Mouse (Mus musculus) embryonic facial prominence, embryonic 10.5 days (tissue): ENCODE results near the gene Olfr1357. TPM values are rescaled to one million over a fixed set of nuclear protein-coding genes. Genes with fewer than 3 reads are reported as not detected.

Experiments used
- DNase-seq: peaks from one replicate; pipeline ENCODE4 v3.0.0-alpha.2; 2017; ENCODE audit warnings: low spot score
- H3K27ac ChIP-seq: fragments of 300-500 bp; sonication (generic); replicated peaks from 2 replicates; pipeline ENCODE4 v1.5.1; 2016; ENCODE audit warnings: mild to moderate bottlenecking
- H3K27me3 ChIP-seq: fragments of 300-500 bp; sonication (generic); replicated peaks from 2 replicates; pipeline ENCODE4 v1.6.1; 2016; ENCODE audit warnings: low read depth, mild to moderate bottlenecking; ENCODE audit not compliant: poor library complexity, severe bottlenecking
- H3K36me3 ChIP-seq: fragments of 300-500 bp; sonication (generic); replicated peaks from 2 replicates; pipeline ENCODE4 v1.6.1; 2016; ENCODE audit warnings: mild to moderate bottlenecking, moderate library complexity
- H3K4me1 ChIP-seq: fragments of 300-500 bp; sonication (generic); 2 replicates; pipeline ENCODE4 v1.6.1; 2016
- H3K4me3 ChIP-seq: fragments of 300-500 bp; sonication (generic); 2 replicates; pipeline ENCODE4 v1.5.1; 2016; ENCODE audit warnings: mild to moderate bottlenecking, moderate library complexity
- H3K9me3 ChIP-seq: fragments of 300-500 bp; sonication (generic); 2 replicates; pipeline ENCODE4 v1.6.1; 2016; ENCODE audit warnings: mild to moderate bottlenecking
- WGBS: fragments of 180-500 bp; shearing (Covaris S2); methylation state at CpG from one replicate; pipeline ENCODE4 v1.1.7; 2016; 5-methylcytosine and 5-hydroxymethylcytosine counted together
- polyA plus RNA-seq: library from polyadenylated mRNA; unstranded; fragments of >200 nt; fragmentation: Nextera tagmentation; extraction: Ambion mirVana; gene quantifications from 2 replicates; pipeline ENCODE4 v1.2.1, GENCODE M21; 2016

Olfr1357 gene
- polyA plus RNA-seq, 1 experiment from 2014 or later, result not detected

DNA sequence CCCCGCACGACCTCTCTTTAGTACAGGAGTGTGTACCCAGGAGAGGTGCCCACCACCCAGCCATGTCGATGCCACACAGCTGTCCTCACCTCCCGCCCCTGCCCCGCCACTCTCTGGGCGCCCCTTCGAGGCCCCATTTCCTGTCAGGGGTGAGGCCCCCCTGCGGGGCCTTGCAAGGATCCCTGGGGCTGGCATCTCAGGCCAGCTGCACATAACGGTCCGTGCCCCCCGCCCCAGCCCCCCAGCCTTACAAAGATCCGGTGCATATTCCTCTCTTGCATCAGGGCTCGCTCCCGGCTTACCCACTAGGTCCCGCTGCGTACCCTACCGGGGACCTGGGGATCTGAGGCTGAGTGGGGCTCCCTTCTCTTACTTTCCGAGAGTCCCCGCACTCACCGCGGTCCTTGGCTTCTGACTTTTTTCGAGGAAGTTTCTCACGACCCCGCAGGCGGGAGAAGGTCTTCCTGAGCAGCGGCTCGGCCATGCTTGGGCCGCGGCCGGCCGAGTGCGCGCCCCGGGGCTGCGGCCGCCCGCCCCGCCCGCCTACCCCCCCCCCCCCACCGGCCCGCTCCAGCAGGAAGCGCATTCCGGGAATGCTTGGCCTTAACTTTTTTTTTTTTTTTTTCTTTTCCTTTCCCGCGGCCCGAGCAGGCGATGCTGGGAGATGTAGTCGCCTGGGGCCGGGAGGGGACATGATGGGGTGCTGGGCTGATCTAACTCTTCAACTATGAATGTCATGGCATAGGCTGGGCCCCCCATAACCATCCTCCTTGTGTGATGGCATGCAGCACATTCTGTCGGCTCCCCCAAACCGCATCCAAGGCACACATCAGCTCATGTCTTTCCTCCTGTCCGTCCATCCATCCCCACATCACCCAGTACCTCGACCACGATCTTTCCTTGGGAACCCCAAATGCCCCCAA lies 26.2 kb downstream of the Olfr1357 start, which contains the start of gene Syde1:
Gene Syde1, minus strand, starts transcription at position 559 of the 923 bp plus-strand sequence.
- 3% methylated on average over 54 of the region's 54 CpGs for WGBS
- peaks cover 35% of the 10 kb centered on the region for H3K36me3 ChIP-seq
- H3K9me3 ChIP-seq, result no peaks in the 10 kb centered on the region
- DNase-seq, result peak; percentile 77
- peak within 1 kb of the TSS; percentile 80 for H3K4me3 ChIP-seq
- H3K4me1 ChIP-seq, result peaks cover 23% of the 10 kb centered on the region
- peak within 1 kb of the TSS; percentile 94 for H3K27ac ChIP-seq
- no peaks in the 10 kb centered on the region for H3K27me3 ChIP-seq

DNA sequence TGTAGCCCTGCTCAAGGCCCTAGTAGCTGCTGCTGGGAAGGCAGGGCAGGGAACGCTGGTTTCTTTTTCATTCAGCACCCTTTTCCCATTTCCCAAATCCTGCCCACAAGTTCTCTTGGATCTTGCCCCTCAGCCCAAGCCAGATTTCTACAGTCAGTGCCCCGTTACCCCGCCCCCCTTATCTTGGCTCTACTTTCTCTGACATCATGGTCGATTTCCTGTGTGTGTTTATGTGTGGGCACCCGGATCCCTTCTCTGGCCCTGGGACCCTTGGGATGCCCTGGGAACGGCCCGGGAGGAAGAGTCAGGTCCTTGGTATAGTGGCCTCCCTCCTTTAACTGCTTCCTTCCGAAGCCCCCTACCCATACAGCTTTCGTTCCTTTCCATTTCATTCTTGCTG lies 27.1 kb downstream of the Olfr1357 start:
- Histone ChIP-seq H3K4me3 (peak overlapping the region; percentile 80), H3K36me3 (peaks cover 44% of the 10 kb centered on the region), H3K27me3 (no peaks in the 10 kb centered on the region), H3K9me3 (no peaks in the 10 kb centered on the region), H3K4me1 (peaks cover 23% of the 10 kb centered on the region), H3K27ac (peak overlapping the region; percentile 94)
- DNase-seq, result peak; percentile 32
- WGBS, result 37% methylated on average over 9 of the region's 9 CpGs

DNA sequence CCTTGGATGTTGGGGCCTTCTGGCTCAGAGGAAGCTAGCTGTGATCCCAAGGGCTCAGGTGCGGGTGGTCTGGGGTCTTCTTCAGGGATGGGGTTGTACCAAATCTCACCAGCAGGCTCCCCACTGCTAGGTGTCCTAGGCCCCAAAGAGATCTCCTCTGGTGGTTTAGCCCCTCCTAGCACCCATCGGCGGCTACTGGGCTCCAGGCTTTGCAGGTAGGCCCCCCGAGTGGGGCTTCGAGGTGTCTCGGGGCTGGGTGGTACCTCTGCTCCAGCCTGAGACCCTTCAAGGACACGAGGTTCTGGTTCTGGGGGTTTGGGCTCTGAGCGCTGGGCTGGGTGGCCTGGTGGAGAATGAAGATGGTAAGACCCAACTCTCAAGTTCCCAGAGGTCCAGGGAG lies 28.0 kb downstream of the Olfr1357 start:
- H3K27me3 ChIP-seq, result no peaks in the 10 kb centered on the region
- no peaks in the 10 kb centered on the region for H3K9me3 ChIP-seq
- DNase-seq, result no peak
- peaks cover 23% of the 10 kb centered on the region for H3K4me1 ChIP-seq
- WGBS, result 95% methylated on average over 8 of the region's 8 CpGs
- H3K36me3 ChIP-seq, result peaks cover 53% of the 10 kb centered on the region
- H3K27ac ChIP-seq, result 0 out of 2 replicates have a peak overlapping the region, but pooled peaks have one; percentile 45
- peak overlapping the region; percentile 80; the same call in 1 of the 2 replicates for H3K4me3 ChIP-seq

DNA sequence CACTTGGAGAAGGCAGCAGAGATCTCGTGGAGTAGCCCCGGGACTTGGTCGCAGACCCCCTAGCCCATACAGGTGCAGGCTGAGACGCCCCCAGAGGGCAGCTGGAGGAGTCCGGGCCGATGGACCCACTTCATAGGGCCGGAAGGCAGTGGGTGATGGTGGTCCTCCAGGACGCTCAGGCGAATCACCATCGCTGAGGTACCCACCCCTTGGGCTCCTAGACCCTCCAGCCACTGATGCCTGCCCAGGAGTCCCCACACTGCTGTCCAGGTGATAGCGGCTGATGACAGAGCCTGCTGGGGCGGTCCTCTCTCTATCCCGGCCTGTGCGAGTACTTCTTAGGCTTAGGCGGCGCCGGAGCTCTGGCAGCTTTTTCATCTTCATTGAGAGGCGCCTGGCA lies 28.6 kb downstream of the Olfr1357 start:
- H3K9me3 ChIP-seq, result no peaks in the 10 kb centered on the region
- no peak for DNase-seq
- H3K27me3 ChIP-seq, result no peaks in the 10 kb centered on the region
- H3K4me1 ChIP-seq, result peaks cover 23% of the 10 kb centered on the region
- H3K27ac ChIP-seq, result no peak overlapping the region
- peaks cover 59% of the 10 kb centered on the region for H3K36me3 ChIP-seq
- WGBS, result 95% methylated on average over 18 of the region's 18 CpGs
- no peak overlapping the region for H3K4me3 ChIP-seq

DNA sequence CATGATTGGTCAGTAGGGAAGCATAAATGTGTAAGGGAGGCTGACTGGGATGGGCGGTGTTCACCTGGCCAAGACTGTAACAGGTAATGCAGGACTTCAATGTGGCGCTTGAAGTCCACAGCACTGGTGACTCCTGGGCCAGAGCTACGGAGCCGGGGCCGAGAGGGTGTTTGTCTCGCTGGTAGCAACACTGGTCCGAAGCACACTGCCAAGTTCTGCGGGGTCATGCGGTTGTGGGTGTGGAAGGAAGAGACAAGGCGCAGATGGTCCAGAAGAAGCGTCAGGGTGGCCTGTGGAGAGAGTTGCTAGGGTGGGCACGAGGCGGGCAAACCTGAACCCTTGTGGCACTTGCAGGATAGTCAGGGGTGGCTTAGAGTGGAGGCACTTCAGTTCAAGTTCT lies 31.8 kb downstream of the Olfr1357 start:
- H3K4me1 ChIP-seq, result peaks cover 13% of the 10 kb centered on the region
- H3K36me3 ChIP-seq, result peaks cover 82% of the 10 kb centered on the region
- no peaks in the 10 kb centered on the region for H3K27me3 ChIP-seq
- DNase-seq, result no peak
- WGBS, result 96% methylated on average over 13 of the region's 13 CpGs
- no peak overlapping the region for H3K4me3 ChIP-seq
- no peak overlapping the region for H3K27ac ChIP-seq
- no peaks in the 10 kb centered on the region for H3K9me3 ChIP-seq

DNA sequence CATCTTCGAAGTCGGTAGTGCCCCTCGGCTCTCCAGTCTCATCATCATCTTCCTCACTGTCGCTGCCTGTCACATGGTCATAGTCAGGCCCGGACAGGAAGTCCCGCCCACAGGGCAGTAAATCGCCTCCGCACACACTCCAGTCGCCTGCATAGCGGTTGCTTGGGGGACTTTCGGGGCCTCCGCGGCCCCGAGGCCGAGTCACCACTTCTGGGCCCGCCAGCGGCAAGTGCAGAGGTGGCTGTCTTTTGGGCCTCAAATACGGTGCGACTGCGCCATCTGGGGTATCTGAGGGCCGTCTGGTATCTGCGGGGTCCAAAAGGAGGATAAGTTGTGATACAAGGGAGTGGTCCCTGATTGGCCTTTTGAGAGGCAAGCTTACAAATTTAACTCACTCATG lies 32.3 kb downstream of the Olfr1357 start:
- H3K36me3 ChIP-seq, result peaks cover 86% of the 10 kb centered on the region
- WGBS, result 91% methylated on average over 22 of the region's 22 CpGs
- DNase-seq, result no peak
- H3K27me3 ChIP-seq, result no peaks in the 10 kb centered on the region
- no peak overlapping the region for H3K4me3 ChIP-seq
- H3K27ac ChIP-seq, result no peak overlapping the region
- no peaks in the 10 kb centered on the region for H3K9me3 ChIP-seq
- peaks cover 9% of the 10 kb centered on the region for H3K4me1 ChIP-seq

DNA sequence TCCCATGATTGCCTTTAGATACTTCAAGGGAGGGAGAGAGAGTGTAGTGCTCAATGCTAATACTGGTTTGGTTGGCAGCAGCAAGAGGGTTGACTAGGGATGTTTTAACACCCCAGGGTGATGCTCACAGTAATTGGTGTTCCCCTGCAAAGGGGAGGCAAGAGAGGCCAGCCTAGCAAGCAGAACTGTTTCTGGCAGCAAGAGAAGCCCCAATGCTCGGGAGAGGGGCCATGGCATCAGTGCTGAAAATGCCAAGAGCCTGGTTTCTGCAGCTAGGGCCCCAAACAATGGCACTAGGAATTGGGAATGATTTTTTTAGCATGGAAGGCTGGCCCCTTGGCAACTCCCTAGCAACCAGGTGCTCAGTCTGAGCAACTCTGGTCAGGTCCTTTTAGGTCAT lies 32.9 kb downstream of the Olfr1357 start:
- no peaks in the 10 kb centered on the region for H3K27me3 ChIP-seq
- no peak overlapping the region for H3K4me3 ChIP-seq
- 90% methylated on average over 1 of the region's 1 CpGs for WGBS
- DNase-seq, result no peak
- H3K27ac ChIP-seq, result no peak overlapping the region
- peaks cover 3% of the 10 kb centered on the region for H3K4me1 ChIP-seq
- H3K36me3 ChIP-seq, result peaks cover 90% of the 10 kb centered on the region
- no peaks in the 10 kb centered on the region for H3K9me3 ChIP-seq

DNA sequence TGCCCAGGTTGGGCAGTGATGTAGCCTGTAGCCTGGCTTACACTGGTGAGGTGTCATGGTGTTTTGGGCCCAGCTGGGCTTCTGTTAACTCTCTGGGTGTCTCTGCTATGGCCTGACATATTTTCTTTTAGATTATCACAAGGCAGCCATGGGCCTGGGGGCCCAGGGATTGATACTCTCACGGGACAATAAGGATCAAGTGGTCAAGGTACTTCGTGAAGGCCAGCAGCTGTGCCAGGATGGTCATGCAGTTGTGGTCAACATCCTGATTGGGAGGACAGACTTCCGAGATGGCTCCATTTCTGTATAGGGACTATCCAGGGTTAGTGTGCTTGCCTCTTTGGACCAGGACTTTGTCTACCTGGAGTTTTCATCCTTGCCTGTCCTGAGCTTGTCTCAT lies 33.9 kb downstream of the Olfr1357 start:
- Histone ChIP-seq H3K27ac (no peak overlapping the region), H3K9me3 (no peaks in the 10 kb centered on the region), H3K36me3 (peaks cover 90% of the 10 kb centered on the region), H3K4me1 (no peaks in the 10 kb centered on the region), H3K4me3 (no peak overlapping the region), H3K27me3 (no peaks in the 10 kb centered on the region)
- no peak for DNase-seq
- 82% methylated on average over 3 of the region's 3 CpGs for WGBS

DNA sequence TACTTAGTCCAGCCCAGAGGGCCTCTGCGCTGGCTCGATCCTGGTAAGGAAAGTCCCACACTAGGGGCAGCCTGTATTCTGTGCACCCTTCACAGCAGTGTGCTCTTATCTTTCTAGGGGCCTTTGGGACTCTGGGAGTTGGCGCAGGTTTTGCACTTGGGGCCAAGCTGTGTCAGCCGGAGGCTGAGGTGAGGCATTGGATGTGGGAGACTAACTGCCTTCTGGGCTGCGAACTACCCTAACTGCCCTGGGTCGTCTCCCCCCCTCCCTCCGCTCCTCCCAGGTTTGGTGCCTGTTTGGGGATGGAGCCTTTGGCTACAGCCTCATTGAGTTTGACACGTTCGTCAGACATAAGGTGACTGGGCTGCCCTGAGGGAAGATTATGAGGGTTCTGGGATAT lies 34.5 kb downstream of the Olfr1357 start:
- H3K4me3 ChIP-seq, result no peak overlapping the region
- H3K36me3 ChIP-seq, result peaks cover 90% of the 10 kb centered on the region
- DNase-seq, result no peak
- 75% methylated on average over 9 of the region's 9 CpGs for WGBS
- no peaks in the 10 kb centered on the region for H3K9me3 ChIP-seq
- H3K4me1 ChIP-seq, result no peaks in the 10 kb centered on the region
- no peak overlapping the region for H3K27ac ChIP-seq
- no peaks in the 10 kb centered on the region for H3K27me3 ChIP-seq

DNA sequence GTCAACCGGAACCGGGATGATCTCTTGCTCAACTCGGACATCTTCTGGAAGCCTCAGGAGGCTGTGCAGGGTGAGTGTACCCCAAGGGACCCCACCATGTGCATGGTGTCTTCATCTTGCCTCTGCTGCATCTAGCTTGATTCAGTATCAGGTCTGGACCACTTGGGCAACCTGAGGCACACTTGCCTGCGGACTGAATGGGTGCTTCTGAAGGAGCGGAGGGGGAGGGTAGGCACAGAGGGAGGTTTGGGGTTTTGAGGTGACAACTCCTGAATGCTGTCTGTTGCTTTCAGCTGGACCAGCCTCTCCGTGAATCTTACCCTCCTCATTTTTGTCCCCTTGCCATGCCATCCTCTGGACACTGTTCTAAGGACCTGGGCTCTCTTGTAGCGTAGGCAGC lies 36.8 kb downstream of the Olfr1357 start:
- Histone ChIP-seq H3K4me3 (no peak overlapping the region), H3K27ac (no peak overlapping the region), H3K27me3 (no peaks in the 10 kb centered on the region), H3K4me1 (no peaks in the 10 kb centered on the region), H3K36me3 (peaks cover 85% of the 10 kb centered on the region), H3K9me3 (no peaks in the 10 kb centered on the region)
- DNase-seq, result no peak
- 93% methylated on average over 7 of the region's 7 CpGs for WGBS

DNA sequence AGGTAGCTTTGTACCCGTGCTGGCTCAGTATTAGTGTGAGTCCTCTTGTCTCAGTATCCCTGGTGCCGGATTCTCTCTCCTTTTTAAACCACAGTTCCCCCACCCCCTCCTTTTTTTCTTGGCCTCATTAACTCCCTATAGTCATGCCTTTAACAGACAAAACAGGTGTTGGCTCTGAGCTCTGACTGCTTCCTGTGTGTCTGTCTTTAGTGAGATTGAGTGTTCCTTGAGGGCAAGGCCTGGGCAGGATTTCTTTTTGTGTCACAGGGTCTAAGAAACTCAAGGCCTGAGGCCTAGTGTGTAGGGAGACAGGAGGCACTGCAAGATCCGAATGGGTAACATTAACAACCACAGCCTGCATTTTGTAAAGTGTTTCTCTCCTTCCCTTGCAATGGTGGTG lies 39.7 kb downstream of the Olfr1357 start:
- Histone ChIP-seq H3K9me3 (no peaks in the 10 kb centered on the region), H3K4me1 (peaks cover 14% of the 10 kb centered on the region), H3K27me3 (no peaks in the 10 kb centered on the region), H3K4me3 (no peak overlapping the region), H3K36me3 (peaks cover 56% of the 10 kb centered on the region), H3K27ac (no peak overlapping the region)
- no peak for DNase-seq
- WGBS, result 81% methylated on average over 3 of the region's 3 CpGs

DNA sequence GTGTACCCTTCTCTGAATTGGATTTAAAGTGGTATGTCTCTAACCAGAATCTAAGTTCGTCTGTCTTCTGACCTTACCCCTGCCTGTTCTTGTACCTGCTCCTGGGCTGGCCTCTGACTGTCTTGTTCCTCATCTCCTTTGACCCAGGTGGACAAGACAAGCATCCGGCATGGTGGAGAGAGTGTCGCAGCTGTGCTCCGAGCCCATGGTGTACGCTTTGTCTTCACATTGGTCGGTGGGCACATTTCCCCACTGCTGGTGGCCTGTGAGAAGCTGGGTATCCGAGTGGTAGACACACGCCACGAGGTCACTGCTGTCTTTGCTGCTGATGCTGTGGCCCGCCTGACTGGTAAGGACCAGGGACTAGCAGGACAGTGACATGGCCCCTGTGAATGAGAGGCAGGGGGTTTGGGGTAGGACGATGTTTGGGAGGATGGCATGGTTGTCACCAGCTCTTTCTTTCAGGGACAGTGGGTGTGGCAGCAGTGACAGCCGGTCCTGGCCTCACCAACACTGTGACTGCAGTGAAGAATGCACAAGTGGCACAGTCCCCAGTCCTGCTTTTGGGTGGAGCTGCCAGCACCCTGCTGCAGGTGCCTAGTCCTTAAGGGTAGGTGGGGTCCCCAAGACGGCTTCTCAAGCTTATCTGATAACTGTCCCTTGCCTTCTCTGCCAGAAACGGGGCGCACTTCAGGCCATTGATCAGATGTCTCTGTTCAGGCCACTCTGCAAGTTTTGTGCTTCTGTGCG lies 41.3 kb downstream of the Olfr1357 start:
- Histone ChIP-seq H3K27ac (no peak overlapping the region), H3K36me3 (peaks cover 49% of the 10 kb centered on the region), H3K4me1 (peaks cover 14% of the 10 kb centered on the region), H3K27me3 (no peaks in the 10 kb centered on the region), H3K4me3 (no peak overlapping the region), H3K9me3 (no peaks in the 10 kb centered on the region)
- DNase-seq, result peak; percentile 5
- 94% methylated on average over 16 of the region's 16 CpGs for WGBS
